Mouse (Mus musculus) ES-Bruce4 (cell line): ENCODE results near the gene Engase.

Source experiments
- CTCF ChIP-seq: IDR thresholded peaks from one replicate; pipeline ENCODE4 v1.8.1; 2011; ENCODE audit warnings: low read depth, low read length
- POLR2A ChIP-seq: IDR thresholded peaks from one replicate; pipeline ENCODE4 v1.8.1; 2011; ENCODE audit warnings: low read length; ENCODE audit not compliant: insufficient read depth

- TF ChIP-seq POLR2A: no peak
- no peak for TF ChIP-seq CTCF
Measured at GRCm38 (mm10) chr11:118486881-118487772, 10.5 kb downstream of the Engase start.
